Mouse (Mus musculus) midbrain, embryonic 11.5 days (tissue): Measurements from ENCODE around the gene D630039A03Rik. TPM values are rescaled to one million over a fixed set of nuclear protein-coding genes. Genes with fewer than 3 reads are reported as not detected.

ENCODE experiments used
- ATAC-seq: fragments of 200-750 bp; cut with Nextera tagmentation; 2 replicates; pipeline ENCODE4 v1.8.0; 2017; ENCODE audit warnings: moderate TSS enrichment, moderate library complexity; ENCODE audit not compliant: low FRiP score
- DNase-seq: peaks from one replicate; pipeline ENCODE4 v3.0.0; 2015; ENCODE audit warnings: low spot score; ENCODE audit errors: missing footprints
- H3K27ac ChIP-seq: fragments of 300-500 bp; sonication (generic); 2 replicates; pipeline ENCODE4 v1.5.1; 2014; ENCODE audit warnings: low read depth, low read length
- H3K27me3 ChIP-seq: fragments of 300-500 bp; sonication (generic); 2 replicates; pipeline ENCODE4 v1.6.1; 2014; ENCODE audit warnings: mild to moderate bottlenecking, low read length, moderate library complexity, mixed read lengths; ENCODE audit not compliant: control insufficient read depth, insufficient read depth
- H3K36me3 ChIP-seq: fragments of 300-500 bp; sonication (generic); 2 replicates; pipeline ENCODE4 v1.6.1; 2014; ENCODE audit warnings: mild to moderate bottlenecking, low read length, moderate library complexity, mixed read lengths; ENCODE audit not compliant: control insufficient read depth, insufficient read depth
- H3K4me1 ChIP-seq: fragments of 300-500 bp; sonication (generic); 2 replicates; pipeline ENCODE4 v1.6.1; 2014; ENCODE audit warnings: low read length; ENCODE audit not compliant: control insufficient read depth, insufficient read depth
- H3K4me2 ChIP-seq: fragments of 300-500 bp; sonication (generic); 2 replicates; pipeline ENCODE4 v1.6.1; 2014; ENCODE audit warnings: mild to moderate bottlenecking, moderate library complexity
- H3K4me3 ChIP-seq: fragments of 300-500 bp; sonication (generic); 2 replicates; pipeline ENCODE4 v1.5.1; 2014; ENCODE audit warnings: low read depth, low read length
- H3K9ac ChIP-seq: fragments of 300-500 bp; sonication (generic); 2 replicates; pipeline ENCODE4 v1.6.1; 2014; ENCODE audit warnings: low read length
- H3K9me3 ChIP-seq: fragments of 300-500 bp; sonication (generic); 2 replicates; pipeline ENCODE4 v1.6.1; 2016; ENCODE audit warnings: low read length; ENCODE audit not compliant: control insufficient read depth
- WGBS: fragments of 180-500 bp; shearing (Covaris S2); extraction: QIAGEN DNeasy Blood & Tissue Kit; methylation state at CpG from one replicate; pipeline ENCODE4 v1.1.7; 2014; 5-methylcytosine and 5-hydroxymethylcytosine counted together
- polyA plus RNA-seq: library from polyadenylated mRNA; unstranded; fragments of >200 nt; fragmentation: Nextera tagmentation; extraction: Ambion mirVana; gene quantifications from 2 replicates; pipeline ENCODE4 v1.2.1, GENCODE M21; 2014

Gene D630039A03Rik
- polyA plus RNA-seq, 1 experiment from 2014 or later = 0.04 TPM

- Histone ChIP-seq H3K4me3 (no peak overlapping the region), H3K4me2 (no peak overlapping the region), H3K9me3 (no peaks in the 10 kb centered on the region), H3K27ac (no peak overlapping the region), H3K9ac (no peak overlapping the region), H3K4me1 (no peaks in the 10 kb centered on the region), H3K36me3 (peaks cover 9% of the 10 kb centered on the region; the same call in 1 of the 2 replicates), H3K27me3 (no peaks in the 10 kb centered on the region)
- no peak for ATAC-seq
- peak; percentile 53 for DNase-seq
- 90% methylated on average over 4 of the region's 4 CpGs for WGBS
Measured at GRCm38 (mm10) chr4:57940631-57941030, 24.5 kb upstream of the D630039A03Rik start.

- Histone ChIP-seq H3K4me3 (no peak overlapping the region), H3K36me3 (no peaks in the 10 kb centered on the region; the same call in 1 of the 2 replicates), H3K9me3 (no peaks in the 10 kb centered on the region), H3K27ac (no peak overlapping the region), H3K9ac (no peak overlapping the region), H3K4me2 (no peak overlapping the region), H3K4me1 (no peaks in the 10 kb centered on the region), H3K27me3 (no peaks in the 10 kb centered on the region)
- WGBS = 90% methylated on average over 6 of the region's 6 CpGs
- no peak for ATAC-seq
- DNase-seq = peak; percentile 47
Measured at GRCm38 (mm10) chr4:57937292-57937691, 21.2 kb upstream of the D630039A03Rik start.

GRCm38 (mm10) chr4:57934181-57934580 is 18.1 kb upstream of the D630039A03Rik start:
- Histone ChIP-seq H3K27me3 (no peaks in the 10 kb centered on the region), H3K4me2 (no peak overlapping the region), H3K9ac (no peak overlapping the region), H3K27ac (no peak overlapping the region), H3K4me3 (no peak overlapping the region), H3K36me3 (no peaks in the 10 kb centered on the region), H3K9me3 (no peaks in the 10 kb centered on the region), H3K4me1 (no peaks in the 10 kb centered on the region)
- 80% methylated on average over 5 of the region's 5 CpGs for WGBS
- ATAC-seq (no peak), DNase-seq (peak; percentile 67)

- Histone ChIP-seq H3K27me3 (no peaks in the 10 kb centered on the region), H3K9ac (no peak overlapping the region), H3K4me1 (no peaks in the 10 kb centered on the region), H3K4me3 (no peak overlapping the region), H3K4me2 (no peak overlapping the region), H3K9me3 (no peaks in the 10 kb centered on the region), H3K27ac (no peak overlapping the region), H3K36me3 (no peaks in the 10 kb centered on the region)
- 72% methylated on average over 5 of the region's 5 CpGs for WGBS
- ATAC-seq = no peak
- peak; percentile 28 for DNase-seq
Measured at GRCm38 (mm10) chr4:57930559-57931170, 14.6 kb upstream of the D630039A03Rik start.

- H3K27me3 ChIP-seq = no peaks in the 10 kb centered on the region
- H3K27ac ChIP-seq = no peak overlapping the region
- 0 out of 2 replicates have a peak, but pooled peaks have one; percentile 46 for ATAC-seq
- H3K9ac ChIP-seq = no peak overlapping the region
- 27% methylated on average over 3 of the region's 3 CpGs for WGBS
- peak; percentile 88 for DNase-seq
- no peak overlapping the region for H3K4me3 ChIP-seq
- H3K9me3 ChIP-seq = no peaks in the 10 kb centered on the region
- H3K4me2 ChIP-seq = no peak overlapping the region
- H3K36me3 ChIP-seq = no peaks in the 10 kb centered on the region
- peaks cover under 1% of the 10 kb centered on the region; the same call in 1 of the 2 replicates for H3K4me1 ChIP-seq
Measured at GRCm38 (mm10) chr4:57927464-57928205, 11.5 kb upstream of the D630039A03Rik start.

- Histone ChIP-seq H3K4me1 (peaks cover 9% of the 10 kb centered on the region; the same call in 1 of the 2 replicates), H3K27me3 (no peaks in the 10 kb centered on the region), H3K27ac (no peak overlapping the region), H3K4me3 (no peak overlapping the region), H3K9ac (no peak overlapping the region), H3K4me2 (no peak overlapping the region), H3K9me3 (no peaks in the 10 kb centered on the region), H3K36me3 (no peaks in the 10 kb centered on the region)
- 81% methylated on average over 6 of the region's 6 CpGs for WGBS
- DNase-seq = peak; percentile 66
- no peak for ATAC-seq
Measured at GRCm38 (mm10) chr4:57924556-57925071, 8.5 kb upstream of the D630039A03Rik start.

GRCm38 (mm10) chr4:57922171-57922570 is 6.1 kb upstream of the D630039A03Rik start:
- ATAC-seq = 0 out of 2 replicates have a peak, but pooled peaks have one; percentile 38
- H3K4me1 ChIP-seq = peaks cover 9% of the 10 kb centered on the region; the same call in 1 of the 2 replicates

GRCm38 (mm10) chr4:57920522-57920921 is 4.4 kb upstream of the D630039A03Rik start:
- Histone ChIP-seq H3K27ac (no peak overlapping the region), H3K4me2 (no peak overlapping the region), H3K9ac (no peak overlapping the region), H3K4me3 (no peak overlapping the region), H3K9me3 (no peaks in the 10 kb centered on the region), H3K27me3 (no peaks in the 10 kb centered on the region), H3K36me3 (no peaks in the 10 kb centered on the region), H3K4me1 (peaks cover 9% of the 10 kb centered on the region; the same call in 1 of the 2 replicates)
- ATAC-seq = no peak
- no peak for DNase-seq
- 46% methylated on average over 1 of the region's 1 CpGs for WGBS

More at GRCm38 (mm10) chr4:57922171-57922570, 6.1 kb upstream of the D630039A03Rik start:
- DNase-seq = peak; percentile 65
- H3K4me3 ChIP-seq = no peak overlapping the region
- H3K27me3 ChIP-seq = no peaks in the 10 kb centered on the region
- H3K4me2 ChIP-seq = no peak overlapping the region
- no peaks in the 10 kb centered on the region for H3K36me3 ChIP-seq
- H3K27ac ChIP-seq = no peak overlapping the region
- H3K9me3 ChIP-seq = no peaks in the 10 kb centered on the region
- H3K9ac ChIP-seq = no peak overlapping the region
- WGBS = 39% methylated on average over 5 of the region's 5 CpGs
